Mouse (Mus musculus) lung, adult 18-20 months (tissue): ENCODE data around the gene Gusb.

Source experiments
- DNase-seq, 2 experiments: peaks; one replicate each; pipeline ENCODE4 v3.0.0; 2022; ENCODE audit warnings: mixed read lengths in 2 of 2

Gene Gusb

DNA sequence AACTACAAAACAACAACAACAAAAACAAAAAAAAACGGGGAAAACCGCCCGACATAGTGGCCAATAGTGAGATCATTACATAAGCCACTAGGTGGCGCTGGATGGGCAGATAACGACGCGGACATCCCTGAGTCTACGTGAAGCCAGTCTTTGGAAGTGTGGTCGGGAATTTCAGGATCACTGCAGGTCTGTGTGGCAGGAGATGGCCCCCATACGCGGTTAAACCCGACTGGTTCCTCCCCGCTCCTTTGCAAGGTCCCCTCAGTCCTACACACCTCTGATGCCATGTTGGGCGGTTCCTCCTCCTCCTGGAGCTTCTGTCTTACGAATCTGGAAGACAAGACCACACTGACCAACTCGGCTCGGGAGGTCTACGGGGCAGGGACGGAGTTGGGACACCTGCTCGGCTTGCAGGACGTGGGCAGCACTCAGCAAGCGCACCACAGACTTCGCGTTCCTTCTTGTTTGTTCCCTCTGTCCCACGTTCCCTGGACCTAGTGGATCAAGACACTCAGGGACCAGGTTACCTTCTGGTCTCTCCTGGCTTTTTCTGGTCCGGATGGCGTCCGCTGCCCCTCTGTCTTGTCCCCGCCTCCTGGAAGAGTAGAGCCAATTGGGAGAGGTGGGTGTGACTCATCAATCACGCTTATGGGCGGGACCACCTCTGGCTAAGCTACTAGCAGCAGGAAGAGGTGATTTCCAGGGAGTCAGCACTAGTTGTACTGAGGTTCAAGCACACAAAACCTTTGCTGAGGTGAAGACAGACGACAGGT lies 21.1 kb upstream of the Gusb start:
- peak; percentile 94 to 96 for DNase-seq

DNA sequence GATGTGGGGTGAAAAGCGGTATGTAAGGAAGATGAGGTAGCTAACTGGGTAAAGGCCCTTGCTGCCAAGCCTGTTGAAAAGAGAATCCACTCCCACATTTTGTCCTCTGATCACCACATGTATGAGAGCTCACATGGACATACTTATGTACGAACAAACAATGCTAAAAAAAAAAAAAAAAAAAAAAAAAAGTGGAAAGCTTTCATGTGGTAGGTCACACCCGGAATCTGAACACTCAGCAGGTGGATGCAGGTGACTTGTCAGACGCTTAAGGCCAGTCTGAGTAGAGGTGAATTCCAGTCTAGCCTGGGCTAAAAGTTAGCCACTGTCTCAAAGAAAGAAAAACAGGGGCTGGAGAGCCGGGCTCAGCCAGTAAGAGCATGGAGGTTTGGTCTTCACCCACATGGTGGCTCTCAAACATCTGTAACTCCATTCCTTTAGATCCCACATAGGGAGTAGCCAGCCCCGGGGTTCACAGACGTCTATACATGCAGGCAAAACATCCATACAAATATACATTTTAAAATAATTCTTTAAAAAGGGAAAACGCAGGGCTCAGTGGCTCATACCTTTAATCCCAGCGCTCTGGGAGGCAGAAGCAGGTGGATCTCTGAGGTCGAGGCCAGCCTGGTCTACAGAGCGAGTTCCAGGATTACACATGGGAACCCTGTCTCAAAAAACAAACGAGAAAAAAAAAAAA lies 20.4 kb upstream of the Gusb start:
- DNase-seq, result no peak

- no peak for DNase-seq
Observed at GRCm38 (mm10) chr5:130022366-130022765, 19.5 kb upstream of the Gusb start.

- DNase-seq, result no peak
Observed at GRCm38 (mm10) chr5:130021361-130021966, 18.6 kb upstream of the Gusb start.

DNA sequence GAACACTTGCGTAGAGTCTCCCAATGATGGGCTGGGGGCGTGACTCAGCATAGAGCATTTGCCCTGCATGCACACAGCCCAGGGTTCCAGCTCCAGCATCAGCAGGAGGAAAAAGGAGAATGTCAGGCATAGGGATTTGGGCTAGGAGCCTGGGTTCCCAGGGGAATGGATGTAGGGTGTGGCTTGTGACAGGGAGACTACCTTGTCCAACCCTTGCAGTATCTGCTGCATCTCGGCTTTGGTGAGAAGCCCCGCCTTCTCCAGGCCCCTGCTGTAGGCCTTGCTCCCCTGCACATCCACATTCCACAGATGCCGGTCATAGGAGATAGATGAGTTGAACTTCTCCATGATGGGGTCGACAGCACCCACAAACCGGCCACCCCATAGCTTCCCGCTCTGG lies 16.6 kb upstream of the Gusb start:
- DNase-seq, result no peak

GRCm38 (mm10) chr5:130015104-130015503 lies 12.3 kb upstream of the Gusb start:
- DNase-seq, result no peak

- no peak for DNase-seq
Observed at GRCm38 (mm10) chr5:130010961-130011360, 8.1 kb upstream of the Gusb start.

GRCm38 (mm10) chr5:130009784-130010183 lies 6.9 kb upstream of the Gusb start:
- no peak for DNase-seq

DNA sequence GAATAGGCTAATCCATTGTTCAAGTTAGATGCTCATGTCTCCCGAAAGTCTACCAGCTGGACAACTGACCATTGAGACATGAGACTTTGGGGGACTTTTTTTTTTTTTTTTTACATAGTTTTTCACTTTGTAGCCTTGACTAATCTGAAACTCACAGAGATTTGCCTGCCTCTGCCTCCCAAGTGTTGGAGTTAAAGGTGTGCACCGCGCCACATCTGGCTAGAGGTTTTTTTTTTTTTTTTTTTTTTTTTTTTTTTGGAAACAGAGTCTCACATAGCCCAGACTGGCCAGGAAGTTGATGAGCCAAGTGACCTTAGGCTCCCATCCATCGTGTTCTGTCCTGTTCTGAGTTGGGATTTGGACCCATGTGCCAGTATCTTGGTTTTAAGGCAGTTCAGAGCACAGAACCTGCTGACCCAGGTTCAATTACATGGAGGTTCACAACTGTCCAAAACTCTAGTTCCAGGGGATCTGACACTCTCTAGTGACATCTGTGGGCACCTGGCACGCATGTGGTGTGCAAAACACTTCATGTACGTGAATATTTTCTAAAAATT lies 5.3 kb upstream of the Gusb start:
- DNase-seq, result no peak

DNA sequence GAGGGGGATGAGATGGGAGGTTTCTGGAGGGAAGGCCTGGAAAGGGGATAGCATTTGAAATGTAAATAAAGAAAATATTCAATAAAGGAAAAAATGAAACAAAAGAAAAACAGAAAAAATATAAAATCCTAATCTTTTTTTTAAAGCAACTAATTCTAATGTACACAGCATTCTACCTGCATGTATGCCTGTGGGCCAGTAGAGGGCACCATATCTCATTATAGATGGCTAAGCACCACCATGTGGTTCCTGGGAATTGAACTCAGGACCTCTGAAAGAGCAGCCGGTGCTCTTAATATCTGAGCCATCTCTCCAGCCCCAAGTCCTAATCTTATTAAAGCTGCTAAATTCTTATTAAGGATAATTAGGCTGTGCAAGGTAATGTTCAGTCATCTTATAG lies 4.5 kb upstream of the Gusb start:
- no peak for DNase-seq

- DNase-seq, result peak in 1 of 2 experiments; percentile 6
Observed at GRCm38 (mm10) chr5:130003229-130003628, 380 bp upstream of the Gusb start.

GRCm38 (mm10) chr5:130001356-130001987 lies 1.4 kb downstream of the Gusb start:
- peak in 1 of 2 experiments; percentile 32 for DNase-seq

DNA sequence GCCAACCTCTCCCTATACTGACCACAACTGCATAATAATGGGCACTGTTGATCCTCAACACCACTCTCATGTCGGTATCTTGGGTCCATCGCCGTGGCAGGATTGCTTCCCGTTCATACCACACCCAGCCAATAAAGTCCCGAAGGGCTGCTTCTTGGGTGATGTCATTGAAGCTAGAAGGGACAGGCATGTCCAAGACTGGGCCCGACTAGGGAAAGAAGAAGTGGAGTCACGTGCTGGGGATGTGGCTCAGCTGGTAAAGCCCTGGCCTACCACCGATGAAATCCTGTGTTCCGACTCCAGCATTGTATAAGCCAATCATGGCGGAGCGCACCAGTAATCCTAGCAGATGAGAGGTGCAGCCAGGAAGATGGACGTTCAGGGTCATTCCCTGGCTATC lies 2.1 kb downstream of the Gusb start:
- peak; percentile 52 to 64 for DNase-seq

GRCm38 (mm10) chr5:129999097-129999496 lies 3.8 kb downstream of the Gusb start:
- peak; percentile 46 to 55 for DNase-seq

- no peak for DNase-seq
Observed at GRCm38 (mm10) chr5:129997700-129998099, 5.1 kb downstream of the Gusb start.

- no peak for DNase-seq
Observed at GRCm38 (mm10) chr5:129994989-129995388, 7.9 kb downstream of the Gusb start.

DNA sequence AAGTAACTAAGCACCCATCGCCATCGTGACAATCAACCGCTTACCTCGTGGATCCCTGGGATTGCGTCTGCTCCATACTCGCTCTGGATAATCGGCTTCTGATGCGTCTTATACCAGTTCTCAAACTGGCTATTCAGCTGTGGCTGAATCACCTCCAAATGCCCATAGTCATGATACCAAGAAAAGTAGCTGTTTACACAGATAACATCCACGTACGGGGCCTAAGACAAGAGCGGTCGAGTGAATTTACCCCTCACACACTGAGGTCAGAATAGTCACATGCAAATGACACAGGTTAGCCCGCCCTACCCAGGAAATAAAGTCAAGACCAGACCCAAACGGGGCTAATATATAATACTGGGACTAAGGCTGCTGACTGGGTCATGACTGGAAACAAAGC lies 9.5 kb downstream of the Gusb start:
- DNase-seq, result no peak

- DNase-seq, result no peak
Observed at GRCm38 (mm10) chr5:129991898-129992297, 11.0 kb downstream of the Gusb start.

- DNase-seq, result no peak
Observed at GRCm38 (mm10) chr5:129989376-129989775, 13.5 kb downstream of the Gusb start.

- DNase-seq, result no peak
Observed at GRCm38 (mm10) chr5:129980216-129980615, 22.6 kb downstream of the Gusb start.

GRCm38 (mm10) chr5:129978608-129979007 lies 24.2 kb downstream of the Gusb start:
- no peak for DNase-seq

DNA sequence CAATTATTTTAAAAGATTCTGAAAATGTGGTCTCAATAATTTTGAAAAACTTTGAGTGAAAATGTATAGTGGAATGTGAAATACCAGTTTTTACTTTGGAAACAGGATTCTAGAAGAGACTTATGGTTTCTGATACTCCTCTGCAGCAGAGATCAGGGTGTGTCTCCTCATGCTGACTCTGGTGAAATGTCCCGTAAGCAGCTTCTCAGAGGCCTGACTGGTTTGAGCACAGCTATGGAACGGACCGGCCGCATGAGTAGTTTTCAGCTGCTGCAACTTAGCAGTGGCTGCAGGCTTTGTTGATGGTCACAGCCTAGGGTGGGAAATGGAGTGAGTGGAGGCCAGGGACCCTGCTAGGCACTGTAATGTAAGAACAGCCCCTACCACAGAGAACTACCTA lies 25.1 kb downstream of the Gusb start:
- no peak for DNase-seq

DNA sequence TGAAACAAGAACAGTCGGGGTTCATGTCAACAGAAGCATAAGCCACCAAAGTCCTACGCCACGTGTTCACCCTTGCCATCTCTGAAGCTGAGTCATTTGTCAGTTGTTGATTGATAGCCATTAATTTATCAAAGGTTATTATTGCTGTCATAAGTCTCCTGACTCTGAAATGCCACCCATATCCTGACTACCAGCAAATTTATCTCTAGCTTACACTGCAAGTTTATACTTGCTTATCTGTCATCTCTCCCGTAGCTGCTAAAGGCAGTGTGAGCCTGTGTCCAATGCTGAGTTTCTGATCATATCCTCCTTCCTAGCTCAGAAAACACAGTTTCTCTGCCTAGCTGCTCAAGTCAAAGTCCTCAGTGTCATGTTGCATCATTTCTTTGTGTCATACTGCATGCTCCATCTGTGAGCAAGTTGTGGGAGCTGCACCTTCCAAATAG lies 28.0 kb downstream of the Gusb start:
- no peak for DNase-seq
